ENCODE assay signal across 15 mouse cellular contexts in the genomic region with DNA sequence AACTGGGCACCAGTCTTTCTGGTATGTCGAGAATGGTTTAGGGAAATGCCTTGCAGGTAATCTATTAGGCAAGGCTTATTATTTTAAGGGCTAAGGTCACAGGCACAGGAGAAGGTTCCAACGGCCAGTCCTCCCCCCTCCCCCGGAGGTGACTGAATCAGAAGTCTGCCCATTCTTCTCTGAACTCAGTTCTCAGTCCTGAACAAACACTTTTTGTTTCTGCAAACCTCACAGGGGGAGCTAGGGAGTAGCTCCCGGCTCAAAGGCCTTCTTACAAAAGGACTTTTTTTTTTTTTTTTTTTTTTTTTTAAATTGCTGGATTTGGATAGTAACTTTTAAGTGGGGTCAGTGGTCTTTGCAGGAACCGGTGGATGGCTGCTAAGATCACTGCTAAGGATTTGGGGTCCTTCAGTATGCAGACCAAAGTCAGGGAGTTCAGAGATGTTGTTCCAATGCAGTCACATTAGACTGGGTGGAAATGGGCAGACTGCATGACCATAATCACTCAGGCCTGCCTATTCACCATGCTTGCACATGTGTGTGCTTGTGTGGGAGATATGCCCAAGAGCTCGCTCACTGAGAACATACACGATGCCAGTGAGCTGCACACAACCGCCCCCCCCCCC.
DNase-seq lines count a peak whose midpoint lies in the region; ATAC-seq and TF ChIP-seq lines count a peak whose summit lies in the region.
"Had no signal": no experiment of that assay in that cellular context is flagged by ENCODE, and none has a peak within 500 bp of the region (broad histone marks: within the 10 kb centered on the region; RNA-seq: fewer than 3 reads in every experiment).

No protein-coding gene starts in this region.

- peaks cover 39% of the 10 kb centered on the region for H3K4me1 ChIP-seq in hindbrain, embryonic 14.5 days (replicated peaks; ENCODE audit: control insufficient read depth, insufficient read depth, low read length)
- peaks cover 63% of the 10 kb centered on the region for H3K4me1 ChIP-seq in hindbrain, embryonic 13.5 days (replicated peaks)
- peaks cover 6 to 23% of the 10 kb centered on the region in 2 experiments for H3K4me1 ChIP-seq in ES-E14 (ENCODE audit: control insufficient read depth in 2 of 2, insufficient read depth in 2 of 2, low read length in 2 of 2, poor library complexity in 1 of 2)
- H3K4me1 ChIP-seq in embryonic facial prominence, embryonic 10.5 days = peaks cover 61% of the 10 kb centered on the region

- no peak overlapping the region for H3K4me2 ChIP-seq in hindbrain, embryonic 14.5 days (replicated peaks)
- no peak overlapping the region for H3K4me2 ChIP-seq in hindbrain, embryonic 13.5 days
- H3K4me2 ChIP-seq: liver, embryonic 11.5 days had no signal

- DNase-seq in hindbrain, embryonic 14.5 days (ENCODE audit: low spot score) = peak; percentile 44
- DNase-seq in ES-E14 (ENCODE audit: low read depth, low spot score) = no peak
- DNase-seq in embryonic facial prominence, embryonic 10.5 days (ENCODE audit: low spot score) = peak; percentile 50
- peak; percentile 22 for DNase-seq in gonadal fat pad, adult 2 months (ENCODE audit: low read depth)
- no peak for DNase-seq in adrenal gland, postnatal 10 days
- DNase-seq in left cerebral cortex, adult 8-10 months (ENCODE audit: low spot score in 2 of 2) = no peak
- DNase-seq: adrenal gland, postnatal 14 days; B cell, adult 2 months; cerebellum, adult 2 months; gastrocnemius, postnatal 25 days; right cerebral cortex, postnatal 25 days had no signal

- H3K36me3 ChIP-seq in hindbrain, embryonic 14.5 days (replicated peaks; ENCODE audit: control insufficient read depth, insufficient read depth) = no peaks in the 10 kb centered on the region
- no peaks in the 10 kb centered on the region for H3K36me3 ChIP-seq in hindbrain, embryonic 13.5 days
- H3K36me3 ChIP-seq in ES-E14 (ENCODE audit: control insufficient read depth, insufficient read depth, low read length, poor library complexity, severe bottlenecking) = no peaks in the 10 kb centered on the region
- no peaks in the 10 kb centered on the region for H3K36me3 ChIP-seq in embryonic facial prominence, embryonic 10.5 days (replicated peaks)

- no peak overlapping the region for H3K4me3 ChIP-seq in hindbrain, embryonic 14.5 days (replicated peaks; ENCODE audit: low read length)
- H3K4me3 ChIP-seq in hindbrain, embryonic 13.5 days = no peak overlapping the region
- H3K4me3 ChIP-seq in ES-E14 (ENCODE audit: insufficient read depth in 1 of 2, low read depth in 1 of 2, low read length in 2 of 2, poor library complexity in 1 of 2, severe bottlenecking in 1 of 2) = no peak overlapping the region
- no peak overlapping the region for H3K4me3 ChIP-seq in embryonic facial prominence, embryonic 10.5 days
- H3K4me3 ChIP-seq: erythroblast, embryonic 14.5 days had no signal

- H3K9ac ChIP-seq in hindbrain, embryonic 14.5 days = no peak overlapping the region
- no peak overlapping the region for H3K9ac ChIP-seq in hindbrain, embryonic 13.5 days
- H3K9ac ChIP-seq in ES-E14 (ENCODE audit: insufficient read depth, low read depth, low read length, poor library complexity, severe bottlenecking) = no peak overlapping the region

- no peak overlapping the region for H3K27ac ChIP-seq in hindbrain, embryonic 14.5 days
- H3K27ac ChIP-seq in hindbrain, embryonic 13.5 days = no peak overlapping the region
- no peak overlapping the region for H3K27ac ChIP-seq in ES-E14 (ENCODE audit: insufficient read depth, low read depth, low read length, poor library complexity, severe bottlenecking)
- H3K27ac ChIP-seq in embryonic facial prominence, embryonic 10.5 days (replicated peaks) = no peak overlapping the region

- peaks cover 9% of the 10 kb centered on the region for H3K27me3 ChIP-seq in hindbrain, embryonic 14.5 days (ENCODE audit: control insufficient read depth, insufficient read depth, low read length)
- H3K27me3 ChIP-seq in hindbrain, embryonic 13.5 days = peaks cover 25% of the 10 kb centered on the region
- peaks cover 74% of the 10 kb centered on the region for H3K27me3 ChIP-seq in embryonic facial prominence, embryonic 10.5 days (replicated peaks; ENCODE audit: low read depth, poor library complexity, severe bottlenecking)

- ATAC-seq in hindbrain, embryonic 14.5 days (ENCODE audit: low FRiP score) = no peak
- ATAC-seq in hindbrain, embryonic 13.5 days (ENCODE audit: low FRiP score) = no peak
- no peak for ATAC-seq in inflammation-experienced regulatory T-cells, adult 6 months

- H3K9me3 ChIP-seq in hindbrain, embryonic 14.5 days (ENCODE audit: control insufficient read depth, low read length) = no peaks in the 10 kb centered on the region
- H3K9me3 ChIP-seq in hindbrain, embryonic 13.5 days = no peaks in the 10 kb centered on the region
- H3K9me3 ChIP-seq in ES-E14 (ENCODE audit: control insufficient read depth, insufficient read depth, low read depth, low read length) = no peaks in the 10 kb centered on the region
- H3K9me3 ChIP-seq in embryonic facial prominence, embryonic 10.5 days = no peaks in the 10 kb centered on the region

- in situ Hi-C loops in ES-E14 (cut with MboI; ENCODE audit: low sequenced_read_pairs in 2 of 2, unreplicated experiment in 2 of 2) = no loop called here

- WGBS in hindbrain, embryonic 14.5 days = 12% methylated on average over 8 of the region's 8 CpGs
- 15% methylated on average over 8 of the region's 8 CpGs for WGBS in hindbrain, embryonic 13.5 days
- 12% methylated on average over 8 of the region's 8 CpGs for WGBS in embryonic facial prominence, embryonic 10.5 days

TF ChIP-seq in ES-E14, 5 proteins besides CTCF, POLR2A, EP300 and RAD21:
- no peak for TF ChIP-seq HCFC1 (IDR thresholded peaks at IDR 0.05; ENCODE audit: borderline replicate concordance, insufficient read depth, low read length)
- no peak for TF ChIP-seq MAFK (IDR thresholded peaks at IDR 0.05; ENCODE audit: insufficient read depth, low read depth, low read length)
- TF ChIP-seq ZNF384 (IDR thresholded peaks at IDR 0.05; ENCODE audit: low read depth, low read length) = peak; percentile 86
- TF ChIP-seq CHD2 (IDR thresholded peaks at IDR 0.05; ENCODE audit: low read depth, low read length) = no peak
TF ChIP-seq in ES-E14: peak in this region for 1.

Comparison
In these comparisons a context has a peak if more than half of its experiments do, and no peak if none do; other contexts are left out.
1. DNase-seq: peak in hindbrain, embryonic 14.5 days (single experiment), embryonic facial prominence, embryonic 10.5 days (single experiment) and gonadal fat pad, adult 2 months (single experiment); none in ES-E14 (single experiment), adrenal gland, postnatal 10 days (single experiment) and left cerebral cortex, adult 8-10 months (0 of 2).